Mouse (Mus musculus): ENCODE measurements at regions not wholly inside any gene's neighbourhood (a gene's known extent, or its start where the extent isn't known, plus 50 kb on each side); places are given as distances from the start of the nearest gene placed in this dataset.

DNA sequence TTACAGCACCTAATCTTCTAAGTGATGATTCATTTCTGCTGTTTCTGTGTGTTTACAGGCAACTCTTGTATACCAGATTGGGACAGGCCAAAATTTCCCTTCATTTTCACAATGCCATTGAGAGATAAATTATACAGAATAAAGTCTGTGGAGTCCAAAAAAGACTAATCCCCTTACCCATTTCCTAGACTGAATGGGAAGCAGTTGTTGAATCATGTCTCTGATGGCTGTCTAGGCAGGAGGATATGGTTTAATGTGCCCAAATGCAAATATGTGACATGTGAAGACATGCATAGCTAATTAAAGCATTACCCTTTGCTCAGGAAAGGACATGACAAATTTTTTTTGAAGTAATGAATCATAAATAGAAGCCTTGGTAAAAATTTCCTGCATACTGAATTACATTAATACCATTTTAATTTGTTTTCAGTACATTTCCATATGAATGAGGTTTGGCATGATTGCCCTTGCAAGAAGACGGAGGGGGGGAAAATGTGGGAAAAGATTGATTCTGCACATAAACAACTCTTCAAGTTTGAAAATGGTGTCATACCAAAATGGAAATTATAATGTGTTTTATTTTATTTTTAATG is 518.1 kb upstream of the Flrt2 start:
- H3K9me3 ChIP-seq (ENCODE audit: control insufficient read depth, low read length), result no peaks in the 10 kb centered on the region
- ATAC-seq (ENCODE audit: low read depth) (no peak), DNase-seq (ENCODE audit: low spot score) (peak; percentile 12)
- no peaks in the 10 kb centered on the region for H3K27me3 ChIP-seq (replicated peaks; ENCODE audit: control insufficient read depth, insufficient read depth, low read length)
- no peak overlapping the region for H3K9ac ChIP-seq (ENCODE audit: low read depth, low read length)
- no peak overlapping the region for H3K27ac ChIP-seq (replicated peaks; ENCODE audit: low read depth, low read length)
- H3K36me3 ChIP-seq (ENCODE audit: control insufficient read depth, insufficient read depth, low read length), result no peaks in the 10 kb centered on the region
- WGBS, result 73% methylated on average over 1 of the region's 1 CpGs
- H3K4me3 ChIP-seq (ENCODE audit: low read depth, low read length), result no peak overlapping the region
- no peaks in the 10 kb centered on the region for H3K4me1 ChIP-seq (ENCODE audit: control insufficient read depth, insufficient read depth, low read length)
- H3K4me2 ChIP-seq (ENCODE audit: low read depth, low read length), result no peak overlapping the region

DNA sequence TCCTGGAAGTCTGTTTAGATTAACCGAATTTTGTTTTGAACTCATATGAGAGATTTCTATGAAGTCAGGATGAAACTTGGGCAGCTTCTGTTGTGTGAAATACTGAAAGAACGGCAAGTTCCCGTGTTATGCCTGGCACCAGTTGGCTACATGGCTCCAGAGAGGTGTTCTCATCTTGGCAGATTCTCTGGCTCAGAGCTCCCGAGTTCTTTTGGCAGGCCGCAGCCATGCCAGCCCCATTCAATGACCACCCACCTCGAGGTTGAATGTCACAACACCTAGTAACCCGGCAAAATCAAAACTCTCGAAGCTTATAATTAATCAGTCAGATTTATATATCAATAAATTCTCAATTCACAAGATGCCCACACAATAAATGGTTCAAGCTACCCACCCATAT is 489.5 kb upstream of the Flrt2 start:
- H3K9me3 ChIP-seq (ENCODE audit: control insufficient read depth, low read length), result no peaks in the 10 kb centered on the region

DNA sequence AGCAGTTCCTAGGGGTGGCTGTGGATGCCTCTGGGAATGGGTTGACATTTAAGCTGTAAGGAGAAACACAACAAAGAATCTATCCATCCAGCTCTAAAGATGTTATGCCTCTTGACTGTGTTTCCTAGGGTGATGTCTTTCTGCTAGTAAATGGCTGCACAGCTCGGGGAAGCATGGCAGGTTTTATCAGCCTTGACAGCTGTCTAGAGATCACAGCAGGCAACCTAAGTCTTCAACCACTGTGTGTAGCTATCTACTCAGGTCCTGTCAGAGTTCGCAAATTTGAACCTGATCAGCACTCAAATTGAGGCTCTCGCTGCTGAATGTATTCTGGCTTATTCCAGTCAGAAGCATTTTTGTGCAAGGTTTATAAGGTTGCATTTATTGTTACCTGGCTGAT is 486.9 kb upstream of the Flrt2 start:
- H3K4me3 ChIP-seq (ENCODE audit: low read depth, low read length), result no peak overlapping the region
- no peaks in the 10 kb centered on the region for H3K4me1 ChIP-seq (ENCODE audit: control insufficient read depth, insufficient read depth, low read length)
- no peak for ATAC-seq (ENCODE audit: low read depth)
- no peak for DNase-seq (ENCODE audit: low spot score)
- no peaks in the 10 kb centered on the region for H3K9me3 ChIP-seq (ENCODE audit: control insufficient read depth, low read length)
- no peak overlapping the region for H3K27ac ChIP-seq (replicated peaks; ENCODE audit: low read depth, low read length)
- no peak overlapping the region for H3K4me2 ChIP-seq (ENCODE audit: low read depth, low read length)
- 73% methylated on average over 3 of the region's 3 CpGs for WGBS
- no peaks in the 10 kb centered on the region for H3K27me3 ChIP-seq (replicated peaks; ENCODE audit: control insufficient read depth, insufficient read depth, low read length)
- H3K36me3 ChIP-seq (ENCODE audit: control insufficient read depth, insufficient read depth, low read length), result no peaks in the 10 kb centered on the region
- no peak overlapping the region for H3K9ac ChIP-seq (ENCODE audit: low read depth, low read length)

More for the DNA sequence above, 489.5 kb upstream of the Flrt2 start:
- DNase-seq (ENCODE audit: low spot score), result no peak
- no peaks in the 10 kb centered on the region for H3K4me1 ChIP-seq (ENCODE audit: control insufficient read depth, insufficient read depth, low read length)
- no peaks in the 10 kb centered on the region for H3K27me3 ChIP-seq (replicated peaks; ENCODE audit: control insufficient read depth, insufficient read depth, low read length)
- H3K9ac ChIP-seq (ENCODE audit: low read depth, low read length), result no peak overlapping the region
- H3K27ac ChIP-seq (replicated peaks; ENCODE audit: low read depth, low read length), result no peak overlapping the region
- no peak overlapping the region for H3K4me2 ChIP-seq (ENCODE audit: low read depth, low read length)
- no peaks in the 10 kb centered on the region for H3K36me3 ChIP-seq (ENCODE audit: control insufficient read depth, insufficient read depth, low read length)
- no peak overlapping the region for H3K4me3 ChIP-seq (ENCODE audit: low read depth, low read length)
- WGBS, result 84% methylated on average over 8 of the region's 8 CpGs
- no peak for ATAC-seq (ENCODE audit: low read depth)

GRCm38 (mm10) chr12:95239158-95239779 is 452.8 kb upstream of the Flrt2 start:
- H3K9me3 ChIP-seq (ENCODE audit: control insufficient read depth, low read length), result no peaks in the 10 kb centered on the region
- H3K27ac ChIP-seq (replicated peaks; ENCODE audit: low read depth, low read length), result no peak overlapping the region
- H3K4me1 ChIP-seq (ENCODE audit: control insufficient read depth, insufficient read depth, low read length), result no peaks in the 10 kb centered on the region
- no peaks in the 10 kb centered on the region for H3K27me3 ChIP-seq (replicated peaks; ENCODE audit: control insufficient read depth, insufficient read depth, low read length)
- H3K4me3 ChIP-seq (ENCODE audit: low read depth, low read length), result no peak overlapping the region
- DNase-seq (ENCODE audit: low spot score) (no peak), ATAC-seq (ENCODE audit: low read depth) (no peak)
- 35% methylated on average over 3 of the region's 3 CpGs for WGBS
- H3K36me3 ChIP-seq (ENCODE audit: control insufficient read depth, insufficient read depth, low read length), result no peaks in the 10 kb centered on the region
- H3K4me2 ChIP-seq (ENCODE audit: low read depth, low read length), result no peak overlapping the region
- H3K9ac ChIP-seq (ENCODE audit: low read depth, low read length), result no peak overlapping the region

- H3K9me3 ChIP-seq (ENCODE audit: control insufficient read depth, low read length), result peaks cover 8% of the 10 kb centered on the region
- WGBS, result 33% methylated on average over 3 of the region's 3 CpGs
Observed at GRCm38 (mm10) chr12:95267187-95267586, 424.8 kb upstream of the Flrt2 start.

DNA sequence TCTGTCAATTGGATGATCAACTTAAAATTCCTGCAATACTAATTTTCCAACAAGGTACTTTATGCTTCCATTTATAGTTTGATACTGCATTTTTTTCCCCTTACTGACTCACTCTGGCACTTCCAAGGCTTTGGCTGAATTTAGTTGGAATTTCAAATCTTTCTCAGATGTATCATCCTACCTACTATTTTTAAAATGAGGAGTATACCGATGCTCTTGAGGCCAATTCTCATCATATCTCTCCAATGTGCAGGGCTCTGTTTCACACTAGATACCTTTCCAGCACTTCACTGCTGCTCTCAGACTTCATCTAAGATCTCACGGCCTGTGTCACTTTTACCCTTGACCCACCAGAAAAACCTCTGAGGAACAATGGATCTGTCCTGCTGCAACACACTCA is 386.6 kb upstream of the Flrt2 start:
- Histone ChIP-seq H3K4me3 (ENCODE audit: low read depth, low read length) (no peak overlapping the region), H3K36me3 (ENCODE audit: control insufficient read depth, insufficient read depth, low read length) (no peaks in the 10 kb centered on the region), H3K9ac (ENCODE audit: low read depth, low read length) (no peak overlapping the region), H3K9me3 (ENCODE audit: control insufficient read depth, low read length) (no peaks in the 10 kb centered on the region), H3K4me2 (ENCODE audit: low read depth, low read length) (no peak overlapping the region), H3K4me1 (ENCODE audit: control insufficient read depth, insufficient read depth, low read length) (no peaks in the 10 kb centered on the region), H3K27me3 (replicated peaks; ENCODE audit: control insufficient read depth, insufficient read depth, low read length) (no peaks in the 10 kb centered on the region), H3K27ac (replicated peaks; ENCODE audit: low read depth, low read length) (no peak overlapping the region)
- 81% methylated on average over 2 of the region's 2 CpGs for WGBS
- no peak for DNase-seq (ENCODE audit: low spot score)
- ATAC-seq (ENCODE audit: low read depth), result no peak

More at GRCm38 (mm10) chr12:95267187-95267586, 424.8 kb upstream of the Flrt2 start:
- Histone ChIP-seq H3K27me3 (replicated peaks; ENCODE audit: control insufficient read depth, insufficient read depth, low read length) (no peaks in the 10 kb centered on the region), H3K9ac (ENCODE audit: low read depth, low read length) (no peak overlapping the region), H3K4me2 (ENCODE audit: low read depth, low read length) (no peak overlapping the region), H3K4me3 (ENCODE audit: low read depth, low read length) (no peak overlapping the region), H3K4me1 (ENCODE audit: control insufficient read depth, insufficient read depth, low read length) (no peaks in the 10 kb centered on the region), H3K36me3 (ENCODE audit: control insufficient read depth, insufficient read depth, low read length) (no peaks in the 10 kb centered on the region), H3K27ac (replicated peaks; ENCODE audit: low read depth, low read length) (no peak overlapping the region)
- ATAC-seq (ENCODE audit: low read depth) (no peak), DNase-seq (ENCODE audit: low spot score) (peak; percentile 31)

GRCm38 (mm10) chr12:95315151-95315750 is 376.8 kb upstream of the Flrt2 start:
- Histone ChIP-seq H3K4me3 (ENCODE audit: low read depth, low read length) (no peak overlapping the region), H3K27ac (replicated peaks; ENCODE audit: low read depth, low read length) (no peak overlapping the region), H3K9ac (ENCODE audit: low read depth, low read length) (no peak overlapping the region), H3K36me3 (ENCODE audit: control insufficient read depth, insufficient read depth, low read length) (no peaks in the 10 kb centered on the region), H3K27me3 (replicated peaks; ENCODE audit: control insufficient read depth, insufficient read depth, low read length) (no peaks in the 10 kb centered on the region), H3K4me1 (ENCODE audit: control insufficient read depth, insufficient read depth, low read length) (no peaks in the 10 kb centered on the region), H3K4me2 (ENCODE audit: low read depth, low read length) (no peak overlapping the region), H3K9me3 (ENCODE audit: control insufficient read depth, low read length) (no peaks in the 10 kb centered on the region)
- 85% methylated on average over 2 of the region's 2 CpGs for WGBS
- ATAC-seq (ENCODE audit: low read depth), result no peak
- DNase-seq (ENCODE audit: low spot score), result no peak

GRCm38 (mm10) chr12:95316820-95317219 is 375.2 kb upstream of the Flrt2 start:
- no peak for ATAC-seq (ENCODE audit: low read depth)
- H3K4me1 ChIP-seq (ENCODE audit: control insufficient read depth, insufficient read depth, low read length), result no peaks in the 10 kb centered on the region
- no peak overlapping the region for H3K9ac ChIP-seq (ENCODE audit: low read depth, low read length)
- no peaks in the 10 kb centered on the region for H3K36me3 ChIP-seq (ENCODE audit: control insufficient read depth, insufficient read depth, low read length)
- no peaks in the 10 kb centered on the region for H3K27me3 ChIP-seq (replicated peaks; ENCODE audit: control insufficient read depth, insufficient read depth, low read length)
- H3K27ac ChIP-seq (replicated peaks; ENCODE audit: low read depth, low read length), result no peak overlapping the region
- H3K4me2 ChIP-seq (ENCODE audit: low read depth, low read length), result no peak overlapping the region
- no peak overlapping the region for H3K4me3 ChIP-seq (ENCODE audit: low read depth, low read length)
- DNase-seq (ENCODE audit: low spot score), result peak; percentile 55
- WGBS, result 44% methylated on average over 1 of the region's 1 CpGs
- H3K9me3 ChIP-seq (ENCODE audit: control insufficient read depth, low read length), result no peaks in the 10 kb centered on the region

DNA sequence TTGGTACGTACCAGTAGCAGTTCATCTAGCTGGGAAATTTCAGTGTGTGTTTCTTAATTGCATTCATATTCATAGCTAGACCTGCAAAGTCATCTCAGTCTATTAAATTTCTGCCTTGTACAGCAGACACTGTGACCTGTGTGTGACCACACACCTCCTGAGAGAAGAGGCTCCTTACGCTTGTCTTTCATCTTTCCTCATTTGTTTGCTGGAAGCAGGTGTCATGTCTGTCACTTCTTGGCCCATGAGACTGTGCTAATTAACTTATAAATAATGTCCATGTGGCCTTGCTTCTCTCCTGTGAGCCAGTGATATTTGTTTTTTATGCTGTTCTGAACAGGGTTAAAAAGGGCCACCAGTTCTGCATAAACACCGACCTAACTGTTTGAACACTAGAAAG is 370.3 kb upstream of the Flrt2 start:
- Histone ChIP-seq H3K4me1 (ENCODE audit: control insufficient read depth, insufficient read depth, low read length) (no peaks in the 10 kb centered on the region), H3K36me3 (ENCODE audit: control insufficient read depth, insufficient read depth, low read length) (no peaks in the 10 kb centered on the region), H3K9ac (ENCODE audit: low read depth, low read length) (no peak overlapping the region), H3K27me3 (replicated peaks; ENCODE audit: control insufficient read depth, insufficient read depth, low read length) (no peaks in the 10 kb centered on the region), H3K9me3 (ENCODE audit: control insufficient read depth, low read length) (no peaks in the 10 kb centered on the region), H3K4me3 (ENCODE audit: low read depth, low read length) (no peak overlapping the region), H3K27ac (replicated peaks; ENCODE audit: low read depth, low read length) (no peak overlapping the region), H3K4me2 (ENCODE audit: low read depth, low read length) (no peak overlapping the region)
- WGBS, result 72% methylated on average over 3 of the region's 3 CpGs
- DNase-seq (ENCODE audit: low spot score) (no peak), ATAC-seq (ENCODE audit: low read depth) (no peak)

Measured in embryonic facial prominence, embryonic 14.5 days (tissue).